ENCODE assay signal across 16 mouse cellular contexts in genomic region chr11:57933065-57933464, GRCm38 (mm10).
DNase-seq lines count a peak whose midpoint lies in the region; ATAC-seq and TF ChIP-seq lines count a peak whose summit lies in the region.
"Had no signal": no experiment of that assay in that cellular context is flagged by ENCODE, and none has a peak within 500 bp of the region (broad histone marks: within the 10 kb centered on the region; RNA-seq: fewer than 3 reads in every experiment).

No protein-coding gene starts in this region.

- intact Hi-C loops in heart, adult 2 months (cut with DNase I) = loop anchor here (10.0 kb wide), 1 partner anchor 458 kb away; no protein-coding TSS in a partner anchor

- no peaks in the 10 kb centered on the region for H3K9me3 ChIP-seq in heart, postnatal 0 days (replicated peaks; ENCODE audit: control insufficient read depth, low read length)
- H3K9me3 ChIP-seq in midbrain, embryonic 10.5 days (replicated peaks) = no peaks in the 10 kb centered on the region
- no peaks in the 10 kb centered on the region for H3K9me3 ChIP-seq in midbrain, embryonic 15.5 days
- H3K9me3 ChIP-seq in kidney, embryonic 16.5 days (ENCODE audit: low read length) = no peaks in the 10 kb centered on the region
- H3K9me3 ChIP-seq: forebrain, embryonic 15.5 days; heart, embryonic 15.5 days; kidney, embryonic 15.5 days had no signal

- H3K4me3 ChIP-seq in heart, postnatal 0 days (ENCODE audit: low read depth, low read length) = no peak overlapping the region
- H3K4me3 ChIP-seq in heart, adult 2 months = no peak overlapping the region
- H3K4me3 ChIP-seq in midbrain, embryonic 10.5 days = no peak overlapping the region
- no peak overlapping the region for H3K4me3 ChIP-seq in midbrain, embryonic 15.5 days
- no peak overlapping the region for H3K4me3 ChIP-seq in kidney, embryonic 16.5 days (ENCODE audit: low read length)
- H3K4me3 ChIP-seq: forebrain, embryonic 15.5 days; heart, embryonic 15.5 days; kidney, embryonic 15.5 days; limb, embryonic 12.5 days had no signal

- H3K9ac ChIP-seq in heart, postnatal 0 days (replicated peaks; ENCODE audit: low read depth, low read length) = no peak overlapping the region
- no peak overlapping the region for H3K9ac ChIP-seq in heart, adult 2 months (ENCODE audit: low read depth, low read length)
- H3K9ac ChIP-seq in midbrain, embryonic 15.5 days = no peak overlapping the region
- no peak overlapping the region for H3K9ac ChIP-seq in kidney, embryonic 16.5 days (replicated peaks; ENCODE audit: low read length)
- H3K9ac ChIP-seq: forebrain, embryonic 15.5 days; heart, embryonic 15.5 days; kidney, embryonic 15.5 days; limb, embryonic 12.5 days had no signal

- no peak for TF ChIP-seq POLR2A in heart, adult 2 months (IDR thresholded peaks at IDR 0.05; ENCODE audit: insufficient read depth, low read depth, low read length)

- no peak for TF ChIP-seq EP300 in heart, postnatal 0 days (IDR thresholded peaks at IDR 0.05; ENCODE audit: low read depth)
- TF ChIP-seq EP300 in heart, adult 2 months (IDR thresholded peaks at IDR 0.05; ENCODE audit: insufficient read depth, low read depth, low read length) = no peak

- no peak for ATAC-seq in heart, postnatal 0 days (ENCODE audit: insufficient read depth, low read depth)
- no peak for ATAC-seq in midbrain, embryonic 15.5 days (replicated peaks)
- ATAC-seq in megakaryocyte progenitor cell, adult 5-6 weeks (replicated peaks; ENCODE audit: poor library complexity) = peak; percentile 29
- ATAC-seq in kidney, embryonic 16.5 days (ENCODE audit: low FRiP score, low TSS enrichment) = no peak
- ATAC-seq: forebrain, embryonic 15.5 days had no signal

- no peaks in the 10 kb centered on the region for H3K36me3 ChIP-seq in heart, postnatal 0 days (replicated peaks; ENCODE audit: control insufficient read depth, insufficient read depth, low read length)
- H3K36me3 ChIP-seq in heart, adult 2 months (ENCODE audit: control insufficient read depth, insufficient read depth, low read length) = no peaks in the 10 kb centered on the region
- H3K36me3 ChIP-seq in midbrain, embryonic 10.5 days = no peaks in the 10 kb centered on the region
- no peaks in the 10 kb centered on the region for H3K36me3 ChIP-seq in midbrain, embryonic 15.5 days (replicated peaks)
- H3K36me3 ChIP-seq in kidney, embryonic 16.5 days (ENCODE audit: insufficient read depth, low read length) = no peaks in the 10 kb centered on the region
- H3K36me3 ChIP-seq: forebrain, embryonic 15.5 days; heart, embryonic 15.5 days; kidney, embryonic 15.5 days; limb, embryonic 12.5 days had no signal

- no peak overlapping the region for H3K27ac ChIP-seq in heart, postnatal 0 days (ENCODE audit: low read depth)
- no peak overlapping the region for H3K27ac ChIP-seq in heart, adult 2 months
- H3K27ac ChIP-seq in midbrain, embryonic 10.5 days (replicated peaks) = no peak overlapping the region
- H3K27ac ChIP-seq in midbrain, embryonic 15.5 days = no peak overlapping the region
- H3K27ac ChIP-seq in kidney, embryonic 16.5 days (ENCODE audit: low read length) = no peak overlapping the region
- H3K27ac ChIP-seq: forebrain, embryonic 15.5 days; heart, embryonic 15.5 days; kidney, embryonic 15.5 days; limb, embryonic 12.5 days had no signal

- no peaks in the 10 kb centered on the region for H3K79me2 ChIP-seq in heart, adult 2 months (replicated peaks; ENCODE audit: control insufficient read depth, insufficient read depth, low read length)

- 20% methylated on average over 5 of the region's 5 CpGs for WGBS in heart, postnatal 0 days
- 35% methylated on average over 5 of the region's 5 CpGs for WGBS in heart, adult 2 months
- 4% methylated on average over 5 of the region's 5 CpGs for WGBS in midbrain, embryonic 10.5 days
- WGBS in midbrain, embryonic 15.5 days = 12% methylated on average over 5 of the region's 5 CpGs
- WGBS in kidney, embryonic 16.5 days = 12% methylated on average over 5 of the region's 5 CpGs

- H3K4me2 ChIP-seq in heart, postnatal 0 days (ENCODE audit: low read depth, low read length) = no peak overlapping the region
- H3K4me2 ChIP-seq in midbrain, embryonic 15.5 days = no peak overlapping the region
- no peak overlapping the region for H3K4me2 ChIP-seq in kidney, embryonic 16.5 days (replicated peaks; ENCODE audit: low read depth, low read length)
- H3K4me2 ChIP-seq: forebrain, embryonic 15.5 days; heart, embryonic 15.5 days; kidney, embryonic 15.5 days; limb, embryonic 12.5 days; midbrain, embryonic 11.5 days had no signal

- no peak for DNase-seq in heart, postnatal 0 days (ENCODE audit: low spot score)
- DNase-seq in heart, adult 2 months = no peak
- peak; percentile 36 for DNase-seq in midbrain, embryonic 10.5 days (ENCODE audit: low spot score)
- peak; percentile 53 for DNase-seq in embryo, embryonic 10 days (ENCODE audit: low spot score)
- DNase-seq in urinary bladder, adult 18-20 months (ENCODE audit: low spot score in 2 of 2) = no peak
- DNase-seq: cerebellum, postnatal 36 days; gastrocnemius, postnatal 14 days; layer of hippocampus, adult 9-11 months had no signal

- peak; percentile 4; the same call in 1 of the 2 replicates for TF ChIP-seq CTCF in heart, postnatal 0 days (IDR thresholded peaks at IDR 0.05; ENCODE audit: low read depth)
- TF ChIP-seq CTCF in heart, adult 2 months (IDR thresholded peaks at IDR 0.05) = no peak

- no peaks in the 10 kb centered on the region for H3K4me1 ChIP-seq in heart, postnatal 0 days (ENCODE audit: control insufficient read depth, insufficient read depth)
- no peaks in the 10 kb centered on the region for H3K4me1 ChIP-seq in heart, adult 2 months (ENCODE audit: control insufficient read depth, insufficient read depth, low read length)
- peaks cover 26% of the 10 kb centered on the region for H3K4me1 ChIP-seq in midbrain, embryonic 10.5 days
- H3K4me1 ChIP-seq in midbrain, embryonic 15.5 days = peaks cover 9% of the 10 kb centered on the region
- H3K4me1 ChIP-seq in kidney, embryonic 16.5 days (ENCODE audit: insufficient read depth, low read length) = peaks cover 8% of the 10 kb centered on the region

- H3K27me3 ChIP-seq in heart, postnatal 0 days (ENCODE audit: control insufficient read depth, insufficient read depth, low read length) = 0 out of 2 replicates have a peak, but pooled peaks cover 5% of the 10 kb centered on the region
- no peaks in the 10 kb centered on the region; the same call in 1 of the 2 replicates for H3K27me3 ChIP-seq in heart, adult 2 months (ENCODE audit: control insufficient read depth, insufficient read depth, low read length)
- peaks cover 34% of the 10 kb centered on the region for H3K27me3 ChIP-seq in midbrain, embryonic 10.5 days (ENCODE audit: low read depth, poor library complexity, severe bottlenecking)
- 0 out of 2 replicates have a peak, but pooled peaks cover 3% of the 10 kb centered on the region for H3K27me3 ChIP-seq in midbrain, embryonic 15.5 days (replicated peaks)
- H3K27me3 ChIP-seq in kidney, embryonic 16.5 days (ENCODE audit: insufficient read depth, low read length) = peaks cover 9% of the 10 kb centered on the region; the same call in 1 of the 2 replicates
- H3K27me3 ChIP-seq: forebrain, embryonic 15.5 days had no signal

Comparison
In these comparisons a context has a peak if more than half of its experiments do, and no peak if none do; other contexts are left out.
1. DNase-seq: peak in midbrain, embryonic 10.5 days (single experiment) and embryo, embryonic 10 days (single experiment); none in heart, postnatal 0 days (single experiment), heart, adult 2 months (0 of 2) and urinary bladder, adult 18-20 months (0 of 2).